Mouse (Mus musculus) stomach, embryonic 14.5 days (tissue): Measurements from ENCODE around the gene Pctp. TPM values are rescaled to one million over a fixed set of nuclear protein-coding genes. Genes with fewer than 3 reads are reported as not detected.
A peak's percentile ranks its signal among the peaks of the same experiment; 100 is the strongest.

Experiments
- ATAC-seq: fragments of 200-750 bp; cut with Nextera tagmentation; 2 replicates; pipeline ENCODE4 v1.8.0; 2017; ENCODE audit warnings: low read depth, moderate TSS enrichment; ENCODE audit not compliant: insufficient number of reproducible peaks, insufficient read depth, low FRiP score
- H3K27ac ChIP-seq: fragments of 300-500 bp; sonication (generic); 2 replicates; pipeline ENCODE4 v1.5.1; 2014; ENCODE audit warnings: mild to moderate bottlenecking, low read length, moderate library complexity, mixed read lengths
- H3K27me3 ChIP-seq: fragments of 300-500 bp; sonication (generic); 2 replicates; pipeline ENCODE4 v1.6.1; 2014; ENCODE audit warnings: low read length, control low read depth, mixed read lengths; ENCODE audit not compliant: control insufficient read depth, insufficient read depth
- H3K36me3 ChIP-seq: fragments of 300-500 bp; sonication (generic); 2 replicates; pipeline ENCODE4 v1.6.1; 2014; ENCODE audit warnings: mild to moderate bottlenecking, control low read depth, low read length, moderate library complexity, mixed read lengths; ENCODE audit not compliant: control insufficient read depth, insufficient read depth
- H3K4me1 ChIP-seq: fragments of 300-500 bp; sonication (generic); 2 replicates; pipeline ENCODE4 v1.6.1; 2014; ENCODE audit warnings: low read length, control low read depth, mixed read lengths; ENCODE audit not compliant: control insufficient read depth, insufficient read depth
- H3K4me2 ChIP-seq: fragments of 300-500 bp; sonication (generic); replicated peaks from 2 replicates; pipeline ENCODE4 v1.6.1; 2014; ENCODE audit warnings: low read depth, low read length, control low read depth
- H3K4me3 ChIP-seq: fragments of 300-500 bp; sonication (generic); 2 replicates; pipeline ENCODE4 v1.5.1; 2014; ENCODE audit warnings: low read depth, low read length, control low read depth
- H3K9ac ChIP-seq: fragments of 300-500 bp; sonication (generic); replicated peaks from 2 replicates; pipeline ENCODE4 v1.6.1; 2014; ENCODE audit warnings: low read depth, mild to moderate bottlenecking, control low read depth, low read length, moderate library complexity, mixed read lengths
- H3K9me3 ChIP-seq: fragments of 300-500 bp; sonication (generic); 2 replicates; pipeline ENCODE4 v1.6.1; 2016; ENCODE audit warnings: low read depth, low read length, control low read depth; ENCODE audit not compliant: control insufficient read depth
- WGBS: fragments of 180-500 bp; shearing (Covaris S2); extraction: QIAGEN DNeasy Blood & Tissue Kit; methylation state at CpG from one replicate; pipeline ENCODE4 v1.1.7; 2014; 5-methylcytosine and 5-hydroxymethylcytosine counted together
- polyA plus RNA-seq: library from polyadenylated mRNA; unstranded; fragments of >200 nt; fragmentation: Nextera tagmentation; extraction: Ambion mirVana; gene quantifications from 2 replicates; pipeline ENCODE4 v1.2.1, GENCODE M21; 2014

Pctp gene
- 6.6 and 7.0 TPM in 2 replicates for polyA plus RNA-seq

GRCm38 (mm10) chr11:90002231-90002986 is at the start of gene Pctp:
Pctp (minus strand) TSS chr11:90002894.
- Histone ChIP-seq H3K27me3 (no peaks in the 10 kb centered on the region), H3K27ac (peak within 1 kb of the TSS; percentile 22; the same call in 1 of the 2 replicates), H3K4me3 (peak within 1 kb of the TSS; percentile 51), H3K36me3 (no peaks in the 10 kb centered on the region), H3K9me3 (no peaks in the 10 kb centered on the region), H3K4me1 (0 out of 2 replicates have a peak, but pooled peaks cover 4% of the 10 kb centered on the region), H3K9ac (peak within 1 kb of the TSS; percentile 49), H3K4me2 (peak within 1 kb of the TSS; percentile 71)
- ATAC-seq, result peak; percentile 95
- 10% methylated on average over 35 of the region's 35 CpGs for WGBS

GRCm38 (mm10) chr11:90050016-90050415 is 47.3 kb upstream of the Pctp start:
- H3K4me1 ChIP-seq, result peaks cover 21% of the 10 kb centered on the region; the same call in 1 of the 2 replicates
- H3K36me3 ChIP-seq, result no peaks in the 10 kb centered on the region
- H3K27ac ChIP-seq, result no peak overlapping the region
- 89% methylated on average over 7 of the region's 7 CpGs for WGBS
- H3K4me3 ChIP-seq, result no peak overlapping the region
- H3K27me3 ChIP-seq, result no peaks in the 10 kb centered on the region
- no peak overlapping the region for H3K9ac ChIP-seq
- H3K4me2 ChIP-seq, result no peak overlapping the region
- no peak for ATAC-seq
- no peaks in the 10 kb centered on the region for H3K9me3 ChIP-seq

- 46% methylated on average over 9 of the region's 9 CpGs for WGBS
- Histone ChIP-seq H3K27ac (no peak overlapping the region), H3K9ac (no peak overlapping the region), H3K4me2 (no peak overlapping the region), H3K4me1 (peaks cover 15% of the 10 kb centered on the region; the same call in 1 of the 2 replicates), H3K9me3 (no peaks in the 10 kb centered on the region), H3K4me3 (no peak overlapping the region), H3K27me3 (no peaks in the 10 kb centered on the region), H3K36me3 (no peaks in the 10 kb centered on the region)
- ATAC-seq, result no peak
Measured at GRCm38 (mm10) chr11:90047271-90047670, 44.6 kb upstream of the Pctp start.

GRCm38 (mm10) chr11:90046211-90046610 is 43.5 kb upstream of the Pctp start:
- H3K4me2 ChIP-seq, result no peak overlapping the region
- 36% methylated on average over 7 of the region's 7 CpGs for WGBS
- H3K36me3 ChIP-seq, result no peaks in the 10 kb centered on the region
- no peaks in the 10 kb centered on the region for H3K27me3 ChIP-seq
- H3K27ac ChIP-seq, result no peak overlapping the region
- no peaks in the 10 kb centered on the region for H3K9me3 ChIP-seq
- H3K4me1 ChIP-seq, result peaks cover 15% of the 10 kb centered on the region; the same call in 1 of the 2 replicates
- no peak overlapping the region for H3K4me3 ChIP-seq
- ATAC-seq, result no peak
- no peak overlapping the region for H3K9ac ChIP-seq

GRCm38 (mm10) chr11:90044459-90044858 is 41.8 kb upstream of the Pctp start:
- H3K9ac ChIP-seq, result no peak overlapping the region
- no peaks in the 10 kb centered on the region for H3K27me3 ChIP-seq
- no peak overlapping the region for H3K4me3 ChIP-seq
- H3K4me2 ChIP-seq, result no peak overlapping the region
- no peak overlapping the region for H3K27ac ChIP-seq
- WGBS, result 57% methylated on average over 4 of the region's 4 CpGs
- peaks cover 15% of the 10 kb centered on the region; the same call in 1 of the 2 replicates for H3K4me1 ChIP-seq
- H3K36me3 ChIP-seq, result no peaks in the 10 kb centered on the region
- H3K9me3 ChIP-seq, result no peaks in the 10 kb centered on the region
- no peak for ATAC-seq

GRCm38 (mm10) chr11:90038022-90038421 is 35.3 kb upstream of the Pctp start:
- Histone ChIP-seq H3K9ac (no peak overlapping the region), H3K27ac (peak overlapping the region; percentile 44), H3K9me3 (peaks cover 5% of the 10 kb centered on the region; the same call in 1 of the 2 replicates), H3K27me3 (no peaks in the 10 kb centered on the region), H3K4me3 (no peak overlapping the region), H3K4me2 (no peak overlapping the region), H3K36me3 (no peaks in the 10 kb centered on the region), H3K4me1 (no peaks in the 10 kb centered on the region)
- ATAC-seq, result no peak
- 15% methylated on average over 5 of the region's 5 CpGs for WGBS

GRCm38 (mm10) chr11:90036416-90036815 is 33.7 kb upstream of the Pctp start:
- WGBS, result 92% methylated on average over 4 of the region's 4 CpGs
- Histone ChIP-seq H3K9ac (no peak overlapping the region), H3K27ac (no peak overlapping the region), H3K4me1 (0 out of 2 replicates have a peak, but pooled peaks cover 5% of the 10 kb centered on the region), H3K27me3 (no peaks in the 10 kb centered on the region; the same call in 1 of the 2 replicates), H3K9me3 (peaks cover 5% of the 10 kb centered on the region; the same call in 1 of the 2 replicates), H3K4me2 (no peak overlapping the region), H3K4me3 (no peak overlapping the region), H3K36me3 (no peaks in the 10 kb centered on the region)
- ATAC-seq, result no peak

GRCm38 (mm10) chr11:90035532-90035931 is 32.8 kb upstream of the Pctp start:
- H3K27me3 ChIP-seq, result no peaks in the 10 kb centered on the region; the same call in 1 of the 2 replicates
- H3K27ac ChIP-seq, result no peak overlapping the region
- no peaks in the 10 kb centered on the region for H3K36me3 ChIP-seq
- H3K9me3 ChIP-seq, result peaks cover 5% of the 10 kb centered on the region; the same call in 1 of the 2 replicates
- H3K4me2 ChIP-seq, result no peak overlapping the region
- peak; percentile 66 for ATAC-seq
- 75% methylated on average over 14 of the region's 14 CpGs for WGBS
- 0 out of 2 replicates have a peak, but pooled peaks cover 10% of the 10 kb centered on the region for H3K4me1 ChIP-seq
- H3K4me3 ChIP-seq, result no peak overlapping the region
- H3K9ac ChIP-seq, result no peak overlapping the region
